Mouse (Mus musculus) erythroblast, embryonic 14.5 days (primary cell): ENCODE data around the gene Sec24b.

Source experiments
- GATA1 ChIP-seq: IDR thresholded peaks from 2 replicates; pipeline ENCODE4 v1.6.1; 2012; ENCODE audit warnings: low read length, inconsistent platforms, mixed read lengths
- TAL1 ChIP-seq: IDR thresholded peaks from 3 replicates; pipeline ENCODE4 v1.6.1; 2012; ENCODE audit warnings: low read length, inconsistent platforms, mixed read lengths

GRCm38 (mm10) chr3:130054587-130054986, 6.8 kb downstream of the Sec24b start:
- TF ChIP-seq GATA1, result no peak
- no peak for TF ChIP-seq TAL1
